Mouse (Mus musculus): ENCODE measurements at regions not wholly inside any gene's neighbourhood (a gene's known extent, or its start where the extent isn't known, plus 50 kb on each side); places are given as distances from the start of the nearest gene placed in this dataset.

GRCm38 (mm10) chr12:59834809-59835208 lies 615.3 kb upstream of the Fbxo33 start:
- no peak for TF ChIP-seq CTCF (IDR thresholded peaks at IDR 0.05; ENCODE audit: low read depth)
- no peak overlapping the region for H3K27ac ChIP-seq
- ATAC-seq (no peak), DNase-seq (ENCODE audit: low spot score) (no peak)
- H3K9ac ChIP-seq (replicated peaks; ENCODE audit: low read length) = no peak overlapping the region
- H3K36me3 ChIP-seq (ENCODE audit: insufficient read depth, low read length) = no peaks in the 10 kb centered on the region
- WGBS = 52% methylated on average over 2 of the region's 2 CpGs
- H3K9me3 ChIP-seq (ENCODE audit: low read length) = no peaks in the 10 kb centered on the region
- H3K4me2 ChIP-seq (ENCODE audit: low read depth, low read length) = no peak overlapping the region
- H3K4me3 ChIP-seq (ENCODE audit: low read length) = no peak overlapping the region
- no peaks in the 10 kb centered on the region for H3K27me3 ChIP-seq (ENCODE audit: insufficient read depth, low read length)
- H3K4me1 ChIP-seq (ENCODE audit: insufficient read depth, low read length) = no peaks in the 10 kb centered on the region

GRCm38 (mm10) chr12:59822918-59823317 lies 603.4 kb upstream of the Fbxo33 start:
- no peak overlapping the region for H3K4me2 ChIP-seq (ENCODE audit: low read depth, low read length)
- no peaks in the 10 kb centered on the region for H3K36me3 ChIP-seq (ENCODE audit: insufficient read depth, low read length)
- ATAC-seq (no peak), DNase-seq (ENCODE audit: low spot score) (no peak)
- H3K4me1 ChIP-seq (ENCODE audit: insufficient read depth, low read length) = no peaks in the 10 kb centered on the region
- 64% methylated on average over 3 of the region's 3 CpGs for WGBS
- no peaks in the 10 kb centered on the region for H3K9me3 ChIP-seq (ENCODE audit: low read length)
- H3K27me3 ChIP-seq (ENCODE audit: insufficient read depth, low read length) = no peaks in the 10 kb centered on the region
- no peak overlapping the region for H3K4me3 ChIP-seq (ENCODE audit: low read length)
- TF ChIP-seq CTCF (IDR thresholded peaks at IDR 0.05; ENCODE audit: low read depth) = no peak
- no peak overlapping the region for H3K9ac ChIP-seq (replicated peaks; ENCODE audit: low read length)
- H3K27ac ChIP-seq = no peak overlapping the region

- Histone ChIP-seq H3K36me3 (ENCODE audit: insufficient read depth, low read length) (no peaks in the 10 kb centered on the region), H3K4me1 (ENCODE audit: insufficient read depth, low read length) (no peaks in the 10 kb centered on the region), H3K27ac (no peak overlapping the region), H3K9ac (replicated peaks; ENCODE audit: low read length) (no peak overlapping the region), H3K27me3 (ENCODE audit: insufficient read depth, low read length) (no peaks in the 10 kb centered on the region), H3K9me3 (ENCODE audit: low read length) (no peaks in the 10 kb centered on the region), H3K4me2 (ENCODE audit: low read depth, low read length) (no peak overlapping the region), H3K4me3 (ENCODE audit: low read length) (no peak overlapping the region)
- ATAC-seq (no peak), DNase-seq (ENCODE audit: low spot score) (peak; percentile 20)
- WGBS = 34% methylated on average over 2 of the region's 2 CpGs
- no peak for TF ChIP-seq CTCF (IDR thresholded peaks at IDR 0.05; ENCODE audit: low read depth)
These were observed 602.9 kb upstream of the Fbxo33 start for GRCm38 (mm10) chr12:59822435-59822834.

GRCm38 (mm10) chr12:59821698-59822097 lies 602.2 kb upstream of the Fbxo33 start:
- TF ChIP-seq CTCF (IDR thresholded peaks at IDR 0.05; ENCODE audit: low read depth) = no peak
- no peak for ATAC-seq
- H3K4me1 ChIP-seq (ENCODE audit: insufficient read depth, low read length) = no peaks in the 10 kb centered on the region
- no peak overlapping the region for H3K9ac ChIP-seq (replicated peaks; ENCODE audit: low read length)
- no peaks in the 10 kb centered on the region for H3K27me3 ChIP-seq (ENCODE audit: insufficient read depth, low read length)
- no peaks in the 10 kb centered on the region for H3K36me3 ChIP-seq (ENCODE audit: insufficient read depth, low read length)
- H3K27ac ChIP-seq = no peak overlapping the region
- no peaks in the 10 kb centered on the region for H3K9me3 ChIP-seq (ENCODE audit: low read length)
- no peak for DNase-seq (ENCODE audit: low spot score)
- no peak overlapping the region for H3K4me2 ChIP-seq (ENCODE audit: low read depth, low read length)
- 82% methylated on average over 2 of the region's 2 CpGs for WGBS
- H3K4me3 ChIP-seq (ENCODE audit: low read length) = no peak overlapping the region

GRCm38 (mm10) chr12:59815965-59816364 lies 596.4 kb upstream of the Fbxo33 start:
- no peak for ATAC-seq
- 86% methylated on average over 4 of the region's 4 CpGs for WGBS

GRCm38 (mm10) chr12:59814356-59814755 lies 594.8 kb upstream of the Fbxo33 start:
- TF ChIP-seq CTCF (IDR thresholded peaks at IDR 0.05; ENCODE audit: low read depth) = no peak
- Histone ChIP-seq H3K27ac (no peak overlapping the region), H3K4me1 (ENCODE audit: insufficient read depth, low read length) (no peaks in the 10 kb centered on the region), H3K36me3 (ENCODE audit: insufficient read depth, low read length) (no peaks in the 10 kb centered on the region), H3K27me3 (ENCODE audit: insufficient read depth, low read length) (no peaks in the 10 kb centered on the region), H3K9me3 (ENCODE audit: low read length) (no peaks in the 10 kb centered on the region), H3K4me3 (ENCODE audit: low read length) (no peak overlapping the region), H3K4me2 (ENCODE audit: low read depth, low read length) (no peak overlapping the region), H3K9ac (replicated peaks; ENCODE audit: low read length) (no peak overlapping the region)
- WGBS = 86% methylated on average over 13 of the region's 13 CpGs
- ATAC-seq (no peak), DNase-seq (ENCODE audit: low spot score) (no peak)

More at GRCm38 (mm10) chr12:59815965-59816364, 596.4 kb upstream of the Fbxo33 start:
- Histone ChIP-seq H3K36me3 (ENCODE audit: insufficient read depth, low read length) (no peaks in the 10 kb centered on the region), H3K27me3 (ENCODE audit: insufficient read depth, low read length) (no peaks in the 10 kb centered on the region), H3K4me2 (ENCODE audit: low read depth, low read length) (no peak overlapping the region), H3K4me1 (ENCODE audit: insufficient read depth, low read length) (no peaks in the 10 kb centered on the region), H3K27ac (no peak overlapping the region), H3K4me3 (ENCODE audit: low read length) (no peak overlapping the region), H3K9me3 (ENCODE audit: low read length) (no peaks in the 10 kb centered on the region), H3K9ac (replicated peaks; ENCODE audit: low read length) (no peak overlapping the region)
- no peak for TF ChIP-seq CTCF (IDR thresholded peaks at IDR 0.05; ENCODE audit: low read depth)
- no peak for DNase-seq (ENCODE audit: low spot score)

GRCm38 (mm10) chr12:59809224-59809623 lies 589.7 kb upstream of the Fbxo33 start:
- no peaks in the 10 kb centered on the region for H3K4me1 ChIP-seq (ENCODE audit: insufficient read depth, low read length)
- ATAC-seq (no peak), DNase-seq (ENCODE audit: low spot score) (no peak)
- H3K27me3 ChIP-seq (ENCODE audit: insufficient read depth, low read length) = no peaks in the 10 kb centered on the region
- WGBS = 18% methylated on average over 2 of the region's 2 CpGs
- H3K9ac ChIP-seq (replicated peaks; ENCODE audit: low read length) = no peak overlapping the region
- H3K36me3 ChIP-seq (ENCODE audit: insufficient read depth, low read length) = no peaks in the 10 kb centered on the region
- no peaks in the 10 kb centered on the region for H3K9me3 ChIP-seq (ENCODE audit: low read length)
- no peak overlapping the region for H3K4me3 ChIP-seq (ENCODE audit: low read length)
- H3K27ac ChIP-seq = no peak overlapping the region
- no peak; the same call in 1 of the 2 replicates for TF ChIP-seq CTCF (IDR thresholded peaks at IDR 0.05; ENCODE audit: low read depth)
- no peak overlapping the region for H3K4me2 ChIP-seq (ENCODE audit: low read depth, low read length)

All from hindbrain, postnatal 0 days (tissue).